Mouse (Mus musculus) embryonic facial prominence, embryonic 10.5 days (tissue): ENCODE measurements at regions not wholly inside any gene's neighbourhood (a gene's known extent, or its start where the extent isn't known, plus 50 kb on each side); places are given as distances from the start of the nearest gene placed in this dataset.

Experiments
- DNase-seq: peaks from one replicate; pipeline ENCODE4 v3.0.0-alpha.2; 2017; ENCODE audit warnings: low spot score
- H3K27ac ChIP-seq: fragments of 300-500 bp; sonication (generic); replicated peaks from 2 replicates; pipeline ENCODE4 v1.5.1; 2016; ENCODE audit warnings: mild to moderate bottlenecking
- H3K27me3 ChIP-seq: fragments of 300-500 bp; sonication (generic); replicated peaks from 2 replicates; pipeline ENCODE4 v1.6.1; 2016; ENCODE audit warnings: low read depth, mild to moderate bottlenecking; ENCODE audit not compliant: poor library complexity, severe bottlenecking
- H3K36me3 ChIP-seq: fragments of 300-500 bp; sonication (generic); replicated peaks from 2 replicates; pipeline ENCODE4 v1.6.1; 2016; ENCODE audit warnings: mild to moderate bottlenecking, moderate library complexity
- H3K4me1 ChIP-seq: fragments of 300-500 bp; sonication (generic); 2 replicates; pipeline ENCODE4 v1.6.1; 2016
- H3K4me3 ChIP-seq: fragments of 300-500 bp; sonication (generic); 2 replicates; pipeline ENCODE4 v1.5.1; 2016; ENCODE audit warnings: mild to moderate bottlenecking, moderate library complexity
- H3K9me3 ChIP-seq: fragments of 300-500 bp; sonication (generic); 2 replicates; pipeline ENCODE4 v1.6.1; 2016; ENCODE audit warnings: mild to moderate bottlenecking
- WGBS: fragments of 180-500 bp; shearing (Covaris S2); methylation state at CpG from one replicate; pipeline ENCODE4 v1.1.7; 2016; 5-methylcytosine and 5-hydroxymethylcytosine counted together

DNA sequence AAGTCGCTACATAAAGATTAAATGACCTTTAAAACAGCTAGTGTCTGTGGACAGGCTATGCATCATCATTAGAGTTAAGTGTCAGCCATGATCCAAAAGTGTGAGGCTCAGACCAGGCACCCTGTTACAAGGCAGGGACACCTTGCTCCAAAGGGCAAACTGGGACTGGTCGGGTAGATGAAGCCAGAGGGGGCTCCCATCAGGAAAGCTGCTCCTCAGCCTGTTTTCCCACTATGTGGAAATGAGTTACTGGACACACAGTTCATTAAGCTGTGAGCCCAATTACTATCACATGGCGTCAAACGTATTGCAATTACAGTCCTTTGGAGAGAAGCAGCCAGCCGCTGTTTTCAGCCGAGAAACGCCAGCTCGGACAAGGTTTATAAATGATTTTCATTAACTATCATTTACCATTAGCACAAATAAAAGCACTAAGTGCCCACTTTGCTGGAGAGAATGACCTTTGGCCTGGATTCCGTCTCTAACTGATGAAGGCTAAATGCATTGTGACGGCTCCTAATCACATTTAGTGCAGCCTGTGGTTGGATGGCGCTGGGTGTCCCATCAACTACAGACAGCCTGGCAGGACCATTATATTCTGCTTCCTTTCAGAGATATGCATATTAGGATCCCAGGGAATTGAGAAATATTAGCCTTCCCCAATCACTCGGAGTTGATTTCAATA lies 203.5 kb upstream of the Azi2 start:
- H3K9me3 ChIP-seq, result no peaks in the 10 kb centered on the region
- no peak for DNase-seq
- H3K27me3 ChIP-seq, result no peaks in the 10 kb centered on the region
- no peaks in the 10 kb centered on the region for H3K36me3 ChIP-seq
- peaks cover 7% of the 10 kb centered on the region; the same call in 1 of the 2 replicates for H3K4me1 ChIP-seq
- H3K4me3 ChIP-seq, result no peak overlapping the region
- no peak overlapping the region for H3K27ac ChIP-seq
- WGBS, result 57% methylated on average over 12 of the region's 12 CpGs

DNA sequence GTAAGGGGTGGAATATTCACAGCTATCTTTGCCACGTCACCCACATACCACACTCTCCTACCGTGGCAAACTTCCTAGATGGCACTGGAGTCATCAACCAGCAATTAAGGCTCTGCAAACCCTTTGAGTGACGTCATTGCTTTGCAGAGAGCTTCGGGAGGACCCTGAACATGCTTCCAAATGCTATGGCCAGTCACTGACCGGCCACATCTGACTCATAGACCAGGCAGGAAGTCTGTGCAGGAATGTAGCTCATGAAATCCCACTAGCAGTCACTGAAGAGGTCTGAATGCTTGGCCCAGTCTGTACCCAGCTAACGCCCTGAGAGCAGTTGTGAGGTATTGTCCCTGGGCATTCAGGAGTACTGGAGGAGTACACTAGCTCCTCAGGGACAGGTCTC lies 203.9 kb upstream of the Rbms3 start:
- no peak for DNase-seq
- H3K27me3 ChIP-seq, result no peaks in the 10 kb centered on the region
- H3K27ac ChIP-seq, result no peak overlapping the region
- H3K4me1 ChIP-seq, result peaks cover 7% of the 10 kb centered on the region; the same call in 1 of the 2 replicates
- H3K9me3 ChIP-seq, result no peaks in the 10 kb centered on the region
- 84% methylated on average over 6 of the region's 6 CpGs for WGBS
- H3K36me3 ChIP-seq, result no peaks in the 10 kb centered on the region
- no peak overlapping the region for H3K4me3 ChIP-seq

DNA sequence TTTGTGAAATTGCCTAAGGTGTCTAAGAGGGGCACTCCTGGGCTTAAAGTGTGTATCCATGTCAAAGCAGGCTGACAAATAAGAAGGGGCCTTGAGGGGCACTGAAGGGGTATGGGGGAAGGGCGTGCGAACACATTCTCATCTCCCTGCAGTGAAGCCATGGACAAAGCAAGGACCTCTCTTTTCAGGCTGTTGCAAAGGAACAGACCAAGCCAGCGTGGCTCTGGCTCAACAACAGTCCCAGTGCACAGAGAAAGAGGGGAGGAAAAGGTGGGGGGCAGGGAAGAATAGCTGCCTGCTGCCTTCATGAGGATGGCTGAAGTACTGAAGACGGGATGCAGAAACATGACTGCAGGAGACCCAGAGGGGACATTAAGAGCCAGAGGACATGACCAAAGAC lies 184.9 kb upstream of the Rbms3 start:
- Histone ChIP-seq H3K4me3 (no peak overlapping the region), H3K36me3 (no peaks in the 10 kb centered on the region), H3K4me1 (peaks cover 16% of the 10 kb centered on the region), H3K27me3 (no peaks in the 10 kb centered on the region), H3K9me3 (no peaks in the 10 kb centered on the region), H3K27ac (peak overlapping the region; percentile 24; the same call in 1 of the 2 replicates)
- DNase-seq, result no peak
- 49% methylated on average over 4 of the region's 4 CpGs for WGBS

DNA sequence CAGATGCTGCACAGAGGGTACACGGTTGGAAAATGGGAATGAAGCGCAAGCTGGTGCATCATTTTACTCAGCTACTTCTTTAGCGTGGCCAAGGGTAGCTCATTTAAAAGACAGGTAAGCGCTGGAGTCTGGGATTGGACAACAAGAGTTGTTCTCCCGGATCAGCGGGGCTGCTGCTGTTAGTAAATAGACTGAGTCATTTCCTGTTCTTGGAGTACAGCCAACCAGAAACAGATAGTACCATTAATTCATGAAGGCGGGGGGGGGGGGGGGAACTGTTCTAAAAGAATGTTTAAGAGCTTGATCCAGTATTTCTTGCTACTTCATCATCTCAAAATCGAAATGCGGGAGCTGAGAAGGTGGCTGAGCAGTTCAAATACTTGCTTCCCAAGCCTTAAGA lies 183.5 kb upstream of the Rbms3 start:
- Histone ChIP-seq H3K36me3 (no peaks in the 10 kb centered on the region), H3K4me3 (no peak overlapping the region), H3K27me3 (no peaks in the 10 kb centered on the region), H3K9me3 (no peaks in the 10 kb centered on the region), H3K27ac (no peak overlapping the region), H3K4me1 (peaks cover 16% of the 10 kb centered on the region)
- DNase-seq, result no peak
- WGBS, result 83% methylated on average over 9 of the region's 9 CpGs

DNA sequence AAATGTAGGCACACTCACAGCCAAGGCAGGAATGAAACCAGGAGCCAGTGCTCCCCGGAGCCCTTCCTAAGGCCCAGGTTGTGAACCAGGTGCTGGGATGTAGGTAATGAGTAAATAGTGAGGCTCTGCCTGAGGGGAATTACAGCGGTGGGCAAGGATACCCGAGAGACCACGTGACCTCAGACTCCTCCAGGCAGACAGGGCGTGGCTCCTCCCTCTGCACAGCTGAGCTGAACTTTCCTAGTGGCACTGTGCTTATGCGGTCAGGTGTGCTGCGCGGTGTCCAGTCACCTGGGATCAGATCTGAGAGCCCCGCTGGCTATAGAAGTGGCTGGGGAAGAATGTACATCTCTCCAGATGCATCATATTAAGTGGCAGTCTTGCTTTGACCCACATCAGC lies 176.1 kb upstream of the Rbms3 start:
- peaks cover 8% of the 10 kb centered on the region; the same call in 1 of the 2 replicates for H3K4me1 ChIP-seq
- H3K36me3 ChIP-seq, result no peaks in the 10 kb centered on the region
- no peaks in the 10 kb centered on the region for H3K27me3 ChIP-seq
- DNase-seq, result no peak
- no peak overlapping the region for H3K4me3 ChIP-seq
- WGBS, result 75% methylated on average over 9 of the region's 9 CpGs
- no peaks in the 10 kb centered on the region for H3K9me3 ChIP-seq
- no peak overlapping the region for H3K27ac ChIP-seq

DNA sequence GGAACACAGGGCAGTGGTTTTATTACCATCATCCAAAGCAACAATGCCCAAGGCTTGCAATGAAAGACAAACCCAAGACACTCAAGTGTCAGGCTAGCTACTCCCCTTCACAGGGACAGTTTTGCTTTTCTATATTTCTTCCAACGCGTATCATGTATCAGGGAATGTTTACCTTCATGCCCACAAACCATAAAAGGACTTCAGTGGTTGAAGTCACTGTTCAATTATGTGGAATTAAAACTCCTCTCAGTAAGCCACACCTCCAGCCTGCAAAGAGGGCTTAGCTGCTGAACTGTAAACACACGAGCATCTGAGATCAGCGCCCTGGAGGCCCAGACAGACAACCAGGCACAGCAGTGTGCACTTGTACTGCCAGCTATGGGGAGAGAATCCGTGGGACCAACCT lies 154.5 kb upstream of the Rbms3 start:
- Histone ChIP-seq H3K4me1 (peaks cover 6% of the 10 kb centered on the region; the same call in 1 of the 2 replicates), H3K27ac (no peak overlapping the region), H3K9me3 (no peaks in the 10 kb centered on the region), H3K36me3 (no peaks in the 10 kb centered on the region), H3K4me3 (no peak overlapping the region), H3K27me3 (no peaks in the 10 kb centered on the region)
- WGBS, result 65% methylated on average over 5 of the region's 5 CpGs
- no peak for DNase-seq

DNA sequence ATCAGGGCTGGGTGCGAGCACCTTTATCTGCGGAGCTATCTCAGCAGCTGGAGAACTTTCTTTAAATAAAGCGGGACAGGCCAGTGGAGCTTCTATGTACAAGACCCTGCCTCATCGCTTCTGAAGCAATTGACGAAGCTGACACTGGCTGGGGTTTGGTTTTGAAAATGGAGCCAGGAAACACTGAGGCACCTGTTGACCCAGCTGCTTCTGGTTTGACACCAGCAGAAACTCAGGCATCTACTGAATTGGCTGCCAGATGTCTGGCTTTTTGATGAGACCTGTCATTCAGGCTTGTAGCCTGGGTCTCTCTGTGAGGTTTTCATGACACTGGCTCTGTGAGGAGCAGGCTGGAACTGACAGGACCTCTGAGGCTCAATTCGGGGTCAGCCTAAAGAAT lies 124.9 kb upstream of the Rbms3 start:
- no peak overlapping the region for H3K4me3 ChIP-seq
- no peak overlapping the region for H3K27ac ChIP-seq
- H3K9me3 ChIP-seq, result no peaks in the 10 kb centered on the region
- peaks cover 8% of the 10 kb centered on the region for H3K4me1 ChIP-seq
- no peaks in the 10 kb centered on the region for H3K36me3 ChIP-seq
- H3K27me3 ChIP-seq, result no peaks in the 10 kb centered on the region
- 87% methylated on average over 6 of the region's 6 CpGs for WGBS
- no peak for DNase-seq

DNA sequence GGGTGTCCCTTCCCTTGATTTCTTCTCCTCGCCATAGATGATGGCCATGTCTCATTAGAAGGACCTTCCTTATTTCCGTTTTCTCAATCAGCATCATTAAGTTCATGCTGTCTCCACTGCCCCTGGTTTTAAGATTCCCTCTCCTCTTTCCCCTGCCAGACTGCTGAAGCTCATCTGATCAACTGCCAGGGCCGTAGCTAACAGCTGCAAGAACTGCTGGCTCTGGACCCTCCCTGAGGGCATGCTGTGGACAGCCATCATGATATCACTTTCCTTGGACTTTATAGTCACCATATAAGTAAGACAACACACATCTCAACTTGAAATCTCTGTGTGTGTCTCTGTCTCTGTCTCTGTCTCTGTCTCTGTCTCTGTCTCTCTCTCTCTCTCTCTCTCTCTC lies 123.8 kb upstream of the Rbms3 start:
- WGBS, result 83% methylated on average over 3 of the region's 3 CpGs
- no peak overlapping the region for H3K4me3 ChIP-seq
- no peak for DNase-seq
- no peaks in the 10 kb centered on the region for H3K27me3 ChIP-seq
- H3K27ac ChIP-seq, result no peak overlapping the region
- no peaks in the 10 kb centered on the region for H3K9me3 ChIP-seq
- H3K4me1 ChIP-seq, result peaks cover 3% of the 10 kb centered on the region
- no peaks in the 10 kb centered on the region for H3K36me3 ChIP-seq

DNA sequence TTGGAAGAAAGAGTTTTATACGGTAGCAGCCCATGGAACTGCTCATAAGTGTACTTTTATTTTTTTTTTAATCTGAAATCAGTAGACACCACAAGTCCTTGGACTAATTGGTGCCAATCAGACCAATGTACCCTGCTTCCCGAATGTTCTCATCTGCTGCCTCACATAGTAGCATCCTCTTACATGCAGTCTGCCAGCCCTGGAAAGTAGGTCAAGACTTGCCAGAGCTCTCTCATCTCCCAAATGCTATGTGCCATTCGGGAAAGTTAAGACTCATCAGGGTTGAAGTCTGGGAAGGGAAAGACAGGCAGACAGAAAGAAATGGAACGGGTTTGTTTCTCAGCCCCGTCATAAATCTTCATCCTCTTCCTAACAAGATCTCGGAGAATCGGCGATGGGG lies 115.2 kb upstream of the Rbms3 start:
- no peak overlapping the region for H3K27ac ChIP-seq
- H3K9me3 ChIP-seq, result no peaks in the 10 kb centered on the region
- WGBS, result 91% methylated on average over 8 of the region's 8 CpGs
- no peak overlapping the region for H3K4me3 ChIP-seq
- no peaks in the 10 kb centered on the region for H3K36me3 ChIP-seq
- no peak for DNase-seq
- no peaks in the 10 kb centered on the region for H3K27me3 ChIP-seq
- H3K4me1 ChIP-seq, result no peaks in the 10 kb centered on the region

DNA sequence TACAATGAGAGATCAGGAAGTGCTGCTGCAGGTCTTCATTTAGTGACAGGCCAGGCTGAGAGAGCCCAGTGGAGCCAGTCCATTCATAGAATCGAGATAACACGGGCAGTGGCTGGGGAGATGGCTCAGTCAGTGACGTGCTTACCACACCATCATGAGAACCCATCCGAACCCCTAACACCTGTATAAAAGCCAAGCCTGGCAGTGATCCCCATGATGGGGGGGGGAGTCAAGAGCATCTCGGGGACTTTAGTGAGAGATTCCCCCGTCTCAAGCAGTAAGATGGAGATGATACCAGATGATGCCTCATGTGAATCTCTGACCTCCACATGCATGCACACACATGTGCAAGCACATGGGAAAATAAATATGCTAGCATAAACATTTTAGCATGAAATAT lies 99.7 kb upstream of the Rbms3 start:
- H3K36me3 ChIP-seq, result no peaks in the 10 kb centered on the region
- WGBS, result 88% methylated on average over 6 of the region's 6 CpGs
- H3K4me3 ChIP-seq, result no peak overlapping the region
- DNase-seq, result no peak
- peaks cover under 1% of the 10 kb centered on the region; the same call in 1 of the 2 replicates for H3K9me3 ChIP-seq
- H3K27ac ChIP-seq, result no peak overlapping the region
- H3K27me3 ChIP-seq, result no peaks in the 10 kb centered on the region
- no peaks in the 10 kb centered on the region for H3K4me1 ChIP-seq

DNA sequence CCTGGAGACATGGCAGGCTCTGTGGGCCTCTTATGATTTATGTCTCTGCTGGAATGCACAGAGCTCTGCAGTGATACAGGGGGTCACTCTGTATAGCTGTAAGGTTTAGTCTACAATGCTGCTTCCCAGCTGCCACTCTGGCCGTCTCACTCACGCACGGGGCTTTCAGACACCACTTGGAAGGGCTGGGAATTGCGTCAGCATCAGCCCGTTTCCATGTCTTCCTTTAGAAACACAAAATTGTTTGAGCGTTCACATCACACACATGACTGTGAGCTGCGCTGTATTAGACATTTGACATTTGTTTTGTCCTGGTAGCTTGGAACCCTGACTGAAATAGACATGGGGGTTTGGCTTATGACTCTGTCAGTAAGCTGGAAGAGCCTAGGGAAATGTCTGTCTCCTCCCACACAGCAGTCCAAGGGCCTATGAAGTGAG lies 90.5 kb upstream of the Rbms3 start:
- no peaks in the 10 kb centered on the region for H3K36me3 ChIP-seq
- H3K27ac ChIP-seq, result no peak overlapping the region
- 90% methylated on average over 7 of the region's 7 CpGs for WGBS
- H3K9me3 ChIP-seq, result no peaks in the 10 kb centered on the region
- H3K27me3 ChIP-seq, result no peaks in the 10 kb centered on the region
- H3K4me3 ChIP-seq, result no peak overlapping the region
- DNase-seq, result no peak
- H3K4me1 ChIP-seq, result no peaks in the 10 kb centered on the region

DNA sequence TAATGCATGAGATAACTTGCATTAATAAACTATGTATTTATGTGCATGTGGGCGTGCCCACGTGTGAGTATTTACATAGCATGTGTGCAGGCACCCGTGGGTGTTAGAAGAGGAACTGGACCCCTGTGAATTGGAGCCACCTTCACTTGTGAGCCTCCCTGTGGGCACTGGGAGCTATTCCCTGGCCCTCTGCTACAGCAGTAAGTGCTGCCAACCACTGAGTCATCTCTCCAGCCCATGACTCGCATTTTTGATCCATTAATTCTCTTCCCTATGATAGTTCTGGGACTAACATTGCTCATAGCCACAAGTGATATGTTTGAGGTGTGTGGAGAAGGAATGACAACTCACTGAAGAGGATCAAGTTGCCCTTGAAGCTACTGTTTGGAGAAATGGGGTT lies 87.6 kb upstream of the Rbms3 start:
- Histone ChIP-seq H3K9me3 (no peaks in the 10 kb centered on the region), H3K36me3 (no peaks in the 10 kb centered on the region), H3K4me3 (no peak overlapping the region), H3K27ac (no peak overlapping the region), H3K4me1 (no peaks in the 10 kb centered on the region), H3K27me3 (no peaks in the 10 kb centered on the region)
- no peak for DNase-seq
- WGBS, result 89% methylated on average over 4 of the region's 4 CpGs

DNA sequence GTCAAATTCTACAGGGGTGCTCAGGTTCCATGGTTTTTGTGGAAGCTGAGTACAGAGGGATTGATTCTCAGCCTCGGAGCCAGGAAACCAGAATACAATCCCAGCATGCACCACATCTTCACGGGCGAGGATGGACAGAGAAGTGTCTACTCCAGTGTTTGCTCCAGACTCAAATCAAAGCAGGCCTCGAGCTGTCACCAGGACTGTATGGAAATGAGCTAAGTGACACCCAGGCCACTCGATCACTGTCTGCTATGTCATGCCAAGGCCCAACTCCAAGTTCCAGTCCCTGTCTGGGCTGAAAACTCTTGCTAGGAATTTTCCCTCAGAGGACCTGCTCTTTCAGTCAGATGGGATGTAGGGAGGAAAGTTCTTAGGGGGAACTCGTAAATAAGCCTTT lies 86.8 kb upstream of the Rbms3 start:
- 86% methylated on average over 6 of the region's 6 CpGs for WGBS
- Histone ChIP-seq H3K36me3 (no peaks in the 10 kb centered on the region), H3K9me3 (no peaks in the 10 kb centered on the region), H3K27ac (no peak overlapping the region), H3K4me3 (no peak overlapping the region), H3K4me1 (no peaks in the 10 kb centered on the region), H3K27me3 (no peaks in the 10 kb centered on the region)
- no peak for DNase-seq
